Mouse (Mus musculus): Measurements from ENCODE around the gene Fads2. TPM values are rescaled to one million over a fixed set of nuclear protein-coding genes. Genes with fewer than 3 reads are reported as not detected.
A peak's percentile ranks its signal among the peaks of the same experiment; 100 is the strongest.

The Fads2 gene
- polyA plus RNA-seq, 1 experiment from 2014 or later, result 102 TPM

- Histone ChIP-seq H3K27ac (ENCODE audit: low read length) (no peak overlapping the region), H3K4me3 (ENCODE audit: low read depth, low read length) (no peak overlapping the region), H3K9ac (ENCODE audit: low read depth, low read length) (no peak overlapping the region), H3K4me1 (ENCODE audit: control insufficient read depth, low read depth, low read length) (peaks cover 8% of the 10 kb centered on the region), H3K4me2 (ENCODE audit: low read depth, low read length) (no peak overlapping the region), H3K27me3 (ENCODE audit: control insufficient read depth, insufficient read depth, low read depth, low read length) (no peaks in the 10 kb centered on the region), H3K9me3 (replicated peaks; ENCODE audit: control insufficient read depth, low read length) (no peaks in the 10 kb centered on the region), H3K36me3 (ENCODE audit: control insufficient read depth, insufficient read depth) (peaks cover 22% of the 10 kb centered on the region)
- WGBS (ENCODE audit: insufficient replicate concordance), result 73% methylated on average over 8 of the region's 8 CpGs
- ATAC-seq (ENCODE audit: low read depth), result no peak
Observed at GRCm38 (mm10) chr19:10070186-10070980, 31.2 kb downstream of the Fads2 start.

- WGBS (ENCODE audit: insufficient replicate concordance), result 81% methylated on average over 7 of the region's 7 CpGs
- H3K4me3 ChIP-seq (ENCODE audit: low read depth, low read length), result no peak overlapping the region
- H3K4me1 ChIP-seq (ENCODE audit: control insufficient read depth, low read depth, low read length), result peaks cover 14% of the 10 kb centered on the region
- H3K36me3 ChIP-seq (ENCODE audit: control insufficient read depth, insufficient read depth), result peaks cover 10% of the 10 kb centered on the region
- no peaks in the 10 kb centered on the region for H3K9me3 ChIP-seq (replicated peaks; ENCODE audit: control insufficient read depth, low read length)
- H3K27me3 ChIP-seq (ENCODE audit: control insufficient read depth, insufficient read depth, low read depth, low read length), result no peaks in the 10 kb centered on the region
- H3K4me2 ChIP-seq (ENCODE audit: low read depth, low read length), result no peak overlapping the region
- no peak overlapping the region for H3K27ac ChIP-seq (ENCODE audit: low read length)
- no peak overlapping the region for H3K9ac ChIP-seq (ENCODE audit: low read depth, low read length)
- ATAC-seq (ENCODE audit: low read depth), result no peak
Observed at GRCm38 (mm10) chr19:10067701-10068100, 33.8 kb downstream of the Fads2 start.

- H3K9me3 ChIP-seq (replicated peaks; ENCODE audit: control insufficient read depth, low read length), result no peaks in the 10 kb centered on the region
- H3K4me1 ChIP-seq (ENCODE audit: control insufficient read depth, low read depth, low read length), result peaks cover 14% of the 10 kb centered on the region
- WGBS (ENCODE audit: insufficient replicate concordance), result 67% methylated on average over 3 of the region's 3 CpGs
- no peak overlapping the region for H3K27ac ChIP-seq (ENCODE audit: low read length)
- H3K27me3 ChIP-seq (ENCODE audit: control insufficient read depth, insufficient read depth, low read depth, low read length), result no peaks in the 10 kb centered on the region
- H3K9ac ChIP-seq (ENCODE audit: low read depth, low read length), result no peak overlapping the region
- ATAC-seq (ENCODE audit: low read depth), result no peak
- no peak overlapping the region for H3K4me3 ChIP-seq (ENCODE audit: low read depth, low read length)
- no peak overlapping the region for H3K4me2 ChIP-seq (ENCODE audit: low read depth, low read length)
- H3K36me3 ChIP-seq (ENCODE audit: control insufficient read depth, insufficient read depth), result peaks cover 11% of the 10 kb centered on the region
Observed at GRCm38 (mm10) chr19:10066502-10066901, 35.0 kb downstream of the Fads2 start.

GRCm38 (mm10) chr19:10066189-10066500, 35.4 kb downstream of the Fads2 start:
- Histone ChIP-seq H3K36me3 (ENCODE audit: control insufficient read depth, insufficient read depth) (peaks cover 11% of the 10 kb centered on the region), H3K27ac (ENCODE audit: low read length) (no peak overlapping the region), H3K9ac (ENCODE audit: low read depth, low read length) (no peak overlapping the region), H3K4me1 (ENCODE audit: control insufficient read depth, low read depth, low read length) (peaks cover 15% of the 10 kb centered on the region), H3K9me3 (replicated peaks; ENCODE audit: control insufficient read depth, low read length) (no peaks in the 10 kb centered on the region), H3K4me3 (ENCODE audit: low read depth, low read length) (no peak overlapping the region), H3K4me2 (ENCODE audit: low read depth, low read length) (no peak overlapping the region), H3K27me3 (ENCODE audit: control insufficient read depth, insufficient read depth, low read depth, low read length) (no peaks in the 10 kb centered on the region)
- no peak for ATAC-seq (ENCODE audit: low read depth)
- 53% methylated on average over 4 of the region's 4 CpGs for WGBS (ENCODE audit: insufficient replicate concordance)

GRCm38 (mm10) chr19:10065465-10066188, 35.9 kb downstream of the Fads2 start:
- no peak overlapping the region for H3K27ac ChIP-seq (ENCODE audit: low read length)
- ATAC-seq (ENCODE audit: low read depth), result peak; percentile 14; the same call in 1 of the 2 replicates
- H3K9me3 ChIP-seq (replicated peaks; ENCODE audit: control insufficient read depth, low read length), result no peaks in the 10 kb centered on the region
- H3K36me3 ChIP-seq (ENCODE audit: control insufficient read depth, insufficient read depth), result peaks cover 11% of the 10 kb centered on the region
- H3K27me3 ChIP-seq (ENCODE audit: control insufficient read depth, insufficient read depth, low read depth, low read length), result no peaks in the 10 kb centered on the region
- no peak overlapping the region for H3K4me2 ChIP-seq (ENCODE audit: low read depth, low read length)
- no peak overlapping the region for H3K4me3 ChIP-seq (ENCODE audit: low read depth, low read length)
- peaks cover 20% of the 10 kb centered on the region for H3K4me1 ChIP-seq (ENCODE audit: control insufficient read depth, low read depth, low read length)
- WGBS (ENCODE audit: insufficient replicate concordance), result 37% methylated on average over 5 of the region's 5 CpGs
- no peak overlapping the region for H3K9ac ChIP-seq (ENCODE audit: low read depth, low read length)

- no peak overlapping the region for H3K4me2 ChIP-seq (ENCODE audit: low read depth, low read length)
- WGBS (ENCODE audit: insufficient replicate concordance), result 37% methylated on average over 10 of the region's 10 CpGs
- no peak for ATAC-seq (ENCODE audit: low read depth)
- no peak overlapping the region for H3K9ac ChIP-seq (ENCODE audit: low read depth, low read length)
- H3K36me3 ChIP-seq (ENCODE audit: control insufficient read depth, insufficient read depth), result peaks cover 7% of the 10 kb centered on the region
- no peak overlapping the region for H3K4me3 ChIP-seq (ENCODE audit: low read depth, low read length)
- H3K4me1 ChIP-seq (ENCODE audit: control insufficient read depth, low read depth, low read length), result peaks cover 28% of the 10 kb centered on the region
- no peak overlapping the region for H3K27ac ChIP-seq (ENCODE audit: low read length)
- H3K9me3 ChIP-seq (replicated peaks; ENCODE audit: control insufficient read depth, low read length), result no peaks in the 10 kb centered on the region
- no peaks in the 10 kb centered on the region for H3K27me3 ChIP-seq (ENCODE audit: control insufficient read depth, insufficient read depth, low read depth, low read length)
Observed at GRCm38 (mm10) chr19:10064173-10065012, 37.2 kb downstream of the Fads2 start.

GRCm38 (mm10) chr19:10062862-10063261, 38.7 kb downstream of the Fads2 start:
- WGBS (ENCODE audit: insufficient replicate concordance), result 63% methylated on average over 5 of the region's 5 CpGs
- Histone ChIP-seq H3K36me3 (ENCODE audit: control insufficient read depth, insufficient read depth) (peaks cover 5% of the 10 kb centered on the region), H3K27ac (ENCODE audit: low read length) (no peak overlapping the region), H3K9ac (ENCODE audit: low read depth, low read length) (no peak overlapping the region), H3K4me1 (ENCODE audit: control insufficient read depth, low read depth, low read length) (peaks cover 28% of the 10 kb centered on the region), H3K4me3 (ENCODE audit: low read depth, low read length) (no peak overlapping the region), H3K9me3 (replicated peaks; ENCODE audit: control insufficient read depth, low read length) (no peaks in the 10 kb centered on the region), H3K27me3 (ENCODE audit: control insufficient read depth, insufficient read depth, low read depth, low read length) (no peaks in the 10 kb centered on the region), H3K4me2 (ENCODE audit: low read depth, low read length) (no peak overlapping the region)
- no peak for ATAC-seq (ENCODE audit: low read depth)

GRCm38 (mm10) chr19:10062292-10062691, 39.3 kb downstream of the Fads2 start:
- H3K4me3 ChIP-seq (ENCODE audit: low read depth, low read length), result no peak overlapping the region
- peaks cover 28% of the 10 kb centered on the region for H3K4me1 ChIP-seq (ENCODE audit: control insufficient read depth, low read depth, low read length)
- WGBS (ENCODE audit: insufficient replicate concordance), result 76% methylated on average over 8 of the region's 8 CpGs
- no peak overlapping the region for H3K4me2 ChIP-seq (ENCODE audit: low read depth, low read length)
- H3K27ac ChIP-seq (ENCODE audit: low read length), result no peak overlapping the region
- peaks cover 3% of the 10 kb centered on the region for H3K36me3 ChIP-seq (ENCODE audit: control insufficient read depth, insufficient read depth)
- no peak for ATAC-seq (ENCODE audit: low read depth)
- H3K27me3 ChIP-seq (ENCODE audit: control insufficient read depth, insufficient read depth, low read depth, low read length), result no peaks in the 10 kb centered on the region
- H3K9ac ChIP-seq (ENCODE audit: low read depth, low read length), result no peak overlapping the region
- H3K9me3 ChIP-seq (replicated peaks; ENCODE audit: control insufficient read depth, low read length), result no peaks in the 10 kb centered on the region
